Mouse (Mus musculus) ES-E14 (cell line): ENCODE measurements at regions not wholly inside any gene's neighbourhood (a gene's known extent, or its start where the extent isn't known, plus 50 kb on each side); places are given as distances from the start of the nearest gene placed in this dataset.

Source experiments
- DNase-seq: peaks from one replicate; pipeline ENCODE4 v3.0.0-alpha.2; 2013; ENCODE audit warnings: low read depth, low spot score
- H3K27ac ChIP-seq: 2 replicates; pipeline ENCODE4 v1.5.1; 2012; ENCODE audit warnings: low read depth, mild to moderate bottlenecking, low read length, moderate library complexity, mixed read lengths; ENCODE audit not compliant: poor library complexity, insufficient read depth, severe bottlenecking
- H3K36me3 ChIP-seq: 2 replicates; pipeline ENCODE4 v1.6.1; 2012; ENCODE audit warnings: mild to moderate bottlenecking, low read length, moderate library complexity, mixed read lengths; ENCODE audit not compliant: control insufficient read depth, poor library complexity, insufficient read depth, severe bottlenecking
- H3K4me1 ChIP-seq, 2 experiments: fragments of 150-350 bp in 1 of 2; sonication (generic) in 1 of 2; 2 replicates each; pipeline ENCODE4 v1.6.1; 2012; ENCODE audit warnings: low read length in 2 of 2, mild to moderate bottlenecking in 1 of 2, mixed read lengths in 1 of 2; ENCODE audit not compliant: control insufficient read depth in 2 of 2, insufficient read depth in 2 of 2, poor library complexity in 1 of 2
- H3K4me3 ChIP-seq, 2 experiments: fragments of 150-350 bp in 1 of 2; sonication (generic) in 1 of 2; 2 replicates each; pipeline ENCODE4 v1.5.1; 2012; ENCODE audit warnings: low read length in 2 of 2, low read depth in 1 of 2, mild to moderate bottlenecking in 1 of 2, mixed read lengths in 1 of 2; ENCODE audit not compliant: insufficient read depth in 1 of 2, poor library complexity in 1 of 2, severe bottlenecking in 1 of 2
- H3K9ac ChIP-seq: 2 replicates; pipeline ENCODE4 v1.6.1; 2012; ENCODE audit warnings: low read depth, mild to moderate bottlenecking, low read length, mixed read lengths; ENCODE audit not compliant: poor library complexity, insufficient read depth, severe bottlenecking
- H3K9me3 ChIP-seq: fragments of 150-350 bp; sonication (generic); 2 replicates; pipeline ENCODE4 v1.6.1; 2012; ENCODE audit warnings: low read depth, mild to moderate bottlenecking, low read length; ENCODE audit not compliant: control insufficient read depth, insufficient read depth
- CHD2 ChIP-seq: IDR thresholded peaks from 2 replicates; pipeline ENCODE4 v1.6.1; 2014; ENCODE audit warnings: mild to moderate bottlenecking, low read depth, low read length, inconsistent platforms
- HCFC1 ChIP-seq: IDR thresholded peaks from 2 replicates; pipeline ENCODE4 v1.6.1; 2012; ENCODE audit warnings: low read length, inconsistent platforms, borderline replicate concordance; ENCODE audit not compliant: insufficient read depth
- MAFK ChIP-seq: IDR thresholded peaks from 2 replicates; pipeline ENCODE4 v1.6.1; 2014; ENCODE audit warnings: mild to moderate bottlenecking, low read depth, low read length, inconsistent platforms; ENCODE audit not compliant: insufficient read depth
- ZC3H11A ChIP-seq: IDR thresholded peaks from 2 replicates; pipeline ENCODE4 v1.6.1; 2012; ENCODE audit warnings: low read depth, mild to moderate bottlenecking, inconsistent platforms, low read length, borderline replicate concordance
- ZNF384 ChIP-seq: IDR thresholded peaks from 2 replicates; pipeline ENCODE4 v1.6.1; 2012; ENCODE audit warnings: low read depth, low read length, inconsistent platforms
- in situ Hi-C, 2 experiments: fragments of 600-800 bp; cut with MboI; formaldehyde crosslinking; loops; one replicate each; pipeline ENCODE4 v1.15.1; 2025; ENCODE audit warnings: low sequenced_read_pairs in 2 of 2, inconsistent platforms in 1 of 2; ENCODE audit not compliant: unreplicated experiment in 2 of 2

DNA sequence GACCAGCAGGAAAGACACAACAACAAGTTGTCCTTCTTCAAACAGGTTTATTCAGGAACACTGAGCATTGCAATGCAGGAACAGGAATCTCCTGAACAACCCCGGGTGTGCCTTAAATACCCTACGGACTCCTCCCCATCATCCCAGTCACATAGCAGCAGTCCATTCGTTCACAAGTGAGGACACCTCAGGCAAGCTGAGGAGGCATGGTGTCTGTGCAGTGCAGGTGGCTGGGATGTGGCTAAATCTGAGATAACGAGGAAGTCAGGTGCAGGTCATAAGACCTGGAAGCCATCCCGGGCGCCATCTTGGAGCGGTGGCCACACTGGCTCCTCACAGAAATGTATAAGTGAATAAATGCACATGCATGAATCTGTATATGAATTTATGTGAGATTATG is 826.0 kb downstream of the Slitrk6 start:
- Histone ChIP-seq H3K36me3 (no peaks in the 10 kb centered on the region), H3K9me3 (no peaks in the 10 kb centered on the region), H3K4me3 (no peak overlapping the region), H3K9ac (no peak overlapping the region), H3K27ac (no peak overlapping the region), H3K4me1 (no peaks in the 10 kb centered on the region)
- TF ChIP-seq MAFK, result no peak
- TF ChIP-seq CHD2, result no peak
- no peak for TF ChIP-seq ZNF384
- DNase-seq, result no peak
- in situ Hi-C loops, result no loop called here

DNA sequence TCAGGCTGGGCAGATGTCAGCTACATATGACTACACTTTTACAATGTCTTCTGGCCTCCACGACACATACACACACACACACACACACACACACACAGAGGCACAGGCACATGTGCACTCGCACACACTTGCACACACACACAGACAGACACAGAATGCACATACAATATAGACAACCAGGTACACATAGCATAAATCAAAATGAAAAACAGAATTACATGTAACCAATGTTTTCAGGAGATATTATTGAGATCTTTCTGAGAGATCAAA is 863.1 kb downstream of the Slitrk6 start:
- H3K4me1 ChIP-seq, result no peaks in the 10 kb centered on the region
- no peak overlapping the region for H3K4me3 ChIP-seq
- H3K9me3 ChIP-seq, result no peaks in the 10 kb centered on the region
- no peak overlapping the region for H3K27ac ChIP-seq
- no peak overlapping the region for H3K9ac ChIP-seq
- TF ChIP-seq ZC3H11A, result no peak
- TF ChIP-seq MAFK, result no peak
- TF ChIP-seq CHD2, result no peak
- TF ChIP-seq HCFC1, result no peak
- no peak for TF ChIP-seq ZNF384
- no peaks in the 10 kb centered on the region for H3K36me3 ChIP-seq
- in situ Hi-C loops, result loop anchor here in 1 of 2 experiments (25.0 kb wide), 1 partner anchor 870 kb away; the partner anchor contains the start of gene Slitrk6
- no peak for DNase-seq

DNA sequence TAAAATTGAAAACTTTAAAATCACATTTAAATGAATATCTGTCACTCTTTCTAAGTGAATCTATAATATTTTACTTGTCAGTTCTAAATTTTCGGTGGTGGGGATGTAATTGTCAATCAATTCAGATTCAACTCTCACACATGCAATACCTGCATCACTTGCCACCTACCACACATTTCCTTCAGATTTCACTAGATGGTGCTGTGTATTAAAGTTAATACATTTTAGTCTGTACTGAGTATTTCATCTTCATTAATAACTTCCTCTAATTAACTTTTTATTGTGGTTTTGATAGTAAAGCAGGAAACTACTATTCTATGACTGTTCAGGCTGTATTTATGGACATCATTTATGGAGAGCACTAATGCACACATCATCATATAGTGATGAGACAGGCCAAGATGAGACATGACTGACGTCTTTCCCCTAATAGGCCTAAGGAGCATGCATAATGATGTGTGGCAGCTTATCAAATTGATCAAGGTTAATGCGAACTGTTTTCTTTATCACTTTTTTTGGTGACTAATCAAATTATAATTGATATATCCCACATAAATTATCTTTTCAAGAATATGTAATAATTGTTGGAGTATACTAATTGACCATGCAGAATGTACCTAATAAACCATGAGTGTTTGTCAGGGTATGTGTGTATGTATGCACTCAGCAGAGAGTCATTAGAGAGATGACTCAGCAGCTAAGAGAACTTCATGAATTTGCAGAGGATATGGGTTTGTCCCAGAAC is 863.6 kb downstream of the Slitrk6 start:
- Histone ChIP-seq H3K27ac (no peak overlapping the region), H3K4me1 (no peaks in the 10 kb centered on the region), H3K9ac (no peak overlapping the region), H3K4me3 (no peak overlapping the region), H3K9me3 (no peaks in the 10 kb centered on the region), H3K36me3 (no peaks in the 10 kb centered on the region)
- TF ChIP-seq CHD2, result no peak
- no peak for TF ChIP-seq HCFC1
- no peak for TF ChIP-seq MAFK
- TF ChIP-seq ZC3H11A, result no peak
- TF ChIP-seq ZNF384, result no peak
- no peak for DNase-seq
- in situ Hi-C loops, result loop anchor here in 1 of 2 experiments (25.0 kb wide), 1 partner anchor 871 kb away; the partner anchor contains the start of gene Slitrk6

GRCm38 (mm10) chr14:109876950-109877663 is 877.8 kb downstream of the Slitrk6 start:
- in situ Hi-C loops, result loop anchor here (10.0 to 25.0 kb wide), 2 partner anchors 885 to 888 kb away; partner anchors contain the start of gene Slitrk6 (in 1 of the 2)
- no peaks in the 10 kb centered on the region for H3K36me3 ChIP-seq
- H3K4me3 ChIP-seq, result no peak overlapping the region
- H3K27ac ChIP-seq, result no peak overlapping the region
- H3K4me1 ChIP-seq, result no peaks in the 10 kb centered on the region
- no peak for TF ChIP-seq MAFK
- TF ChIP-seq HCFC1, result no peak
- no peak for TF ChIP-seq CHD2
- TF ChIP-seq ZNF384, result no peak
- no peak for TF ChIP-seq ZC3H11A
- no peaks in the 10 kb centered on the region for H3K9me3 ChIP-seq
- no peak overlapping the region for H3K9ac ChIP-seq
- DNase-seq, result no peak
